Mouse (Mus musculus) kidney, adult 2 months (tissue): Measurements from ENCODE around the gene Plac8.

Experiments used
- CTCF ChIP-seq: fragments of 200-500 bp; conservative IDR thresholded peaks from 2 replicates; pipeline ENCODE4 v1.5.1; 2011; ENCODE audit warnings: low read depth, mild to moderate bottlenecking, control low read depth, low read length, moderate library complexity, mixed read lengths; ENCODE audit not compliant: insufficient read depth, insufficient read length
- POLR2A ChIP-seq: fragments of 200-500 bp; IDR thresholded peaks from one replicate; pipeline ENCODE4 v1.6.1; 2011; ENCODE audit warnings: low read depth, low read length, control low read depth

DNA sequence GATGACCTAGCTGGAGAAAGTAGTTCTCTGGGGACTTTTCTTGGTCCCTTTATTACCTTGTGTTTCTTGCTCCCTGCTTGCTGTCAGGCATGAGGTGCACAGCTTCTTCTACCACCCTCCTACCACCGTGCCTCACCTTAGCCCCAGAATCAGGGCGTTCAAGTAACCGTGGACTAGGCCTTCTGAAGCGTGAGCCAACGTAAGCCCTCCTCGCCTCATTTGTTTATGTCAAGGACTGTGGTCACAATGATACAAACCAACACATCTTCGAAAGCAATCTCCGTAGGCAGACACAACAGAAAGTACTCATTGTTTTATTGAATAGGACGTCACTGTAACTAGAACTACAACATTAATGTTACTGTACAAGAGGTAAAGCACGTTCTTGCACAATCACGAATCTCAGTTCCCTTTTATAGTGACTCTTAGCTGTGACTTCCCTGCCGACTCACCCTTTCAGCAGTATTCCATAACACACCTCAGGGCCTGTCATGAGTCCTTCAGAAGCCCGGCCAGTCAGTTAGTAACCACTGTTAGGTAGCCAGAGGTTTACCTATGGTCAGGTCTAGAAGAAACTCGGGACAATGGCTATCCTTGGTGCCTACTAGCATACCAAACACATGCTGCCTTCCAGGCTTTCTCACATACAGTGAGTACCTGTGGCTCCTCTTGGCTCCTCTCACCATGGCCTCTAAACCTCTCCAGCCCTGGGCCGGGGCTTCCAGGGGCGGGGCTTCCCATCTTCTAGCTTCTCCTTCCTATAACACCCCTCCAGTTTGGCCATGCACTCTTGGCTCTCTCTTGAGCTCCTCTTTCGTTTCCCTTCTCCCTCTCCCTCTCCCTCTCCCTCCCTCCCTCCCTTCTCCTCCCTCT, 42.1 kb upstream of the Plac8 start:
- TF ChIP-seq CTCF (no peak), POLR2A (no peak)
